Mouse (Mus musculus) intestine, embryonic 14.5 days (tissue): ENCODE results near the gene Cyp4f14. TPM values are rescaled to one million over a fixed set of nuclear protein-coding genes. Genes with fewer than 3 reads are reported as not detected.
"Not testable (repeated sequence)": the region's sequence is repeated elsewhere in the genome, so short reads cannot be mapped to it uniquely, and the experiment has no call there.

ENCODE experiments used
- ATAC-seq: fragments of 200-750 bp; cut with Nextera tagmentation; replicated peaks from 2 replicates; pipeline ENCODE4 v1.8.0; 2017; ENCODE audit warnings: low read depth, moderate number of reproducible peaks, moderate TSS enrichment, moderate library complexity; ENCODE audit not compliant: low FRiP score, low TSS enrichment
- DNase-seq: peaks from one replicate; pipeline ENCODE4 v3.0.0-alpha.2; 2018; ENCODE audit warnings: low spot score
- H3K27ac ChIP-seq: fragments of 300-500 bp; sonication (generic); 2 replicates; pipeline ENCODE4 v1.5.1; 2014; ENCODE audit warnings: low read depth, mild to moderate bottlenecking, control low read depth
- H3K27me3 ChIP-seq: fragments of 300-500 bp; sonication (generic); replicated peaks from 2 replicates; pipeline ENCODE4 v1.6.1; 2014; ENCODE audit warnings: low read length, control low read depth; ENCODE audit not compliant: control insufficient read depth, insufficient read depth
- H3K36me3 ChIP-seq: fragments of 300-500 bp; sonication (generic); 2 replicates; pipeline ENCODE4 v1.6.1; 2014; ENCODE audit warnings: low read length, control low read depth; ENCODE audit not compliant: control insufficient read depth, insufficient read depth
- H3K4me1 ChIP-seq: fragments of 300-500 bp; sonication (generic); replicated peaks from 2 replicates; pipeline ENCODE4 v1.6.1; 2014; ENCODE audit warnings: low read length, control low read depth, mixed read lengths; ENCODE audit not compliant: control insufficient read depth, insufficient read depth
- H3K4me2 ChIP-seq: fragments of 300-500 bp; sonication (generic); 2 replicates; pipeline ENCODE4 v1.6.1; 2014; ENCODE audit warnings: low read length
- H3K4me3 ChIP-seq: fragments of 300-500 bp; sonication (generic); 2 replicates; pipeline ENCODE4 v1.5.1; 2014; ENCODE audit warnings: low read depth, low read length, control low read depth, mixed read lengths
- H3K9ac ChIP-seq: fragments of 300-500 bp; sonication (generic); 2 replicates; pipeline ENCODE4 v1.6.1; 2014; ENCODE audit warnings: mild to moderate bottlenecking, low read length
- H3K9me3 ChIP-seq: fragments of 300-500 bp; sonication (generic); 2 replicates; pipeline ENCODE4 v1.6.1; 2016; ENCODE audit warnings: low read length, control low read depth; ENCODE audit not compliant: control insufficient read depth
- WGBS: fragments of 180-500 bp; shearing (Covaris S2); extraction: QIAGEN DNeasy Blood & Tissue Kit; methylation state at CpG from one replicate; pipeline ENCODE4 v1.1.7; 2014; 5-methylcytosine and 5-hydroxymethylcytosine counted together
- polyA plus RNA-seq: library from polyadenylated mRNA; unstranded; fragments of >200 nt; fragmentation: Nextera tagmentation; extraction: Ambion mirVana; gene quantifications from 2 replicates; pipeline ENCODE4 v1.2.1, GENCODE M21; 2014

Gene Cyp4f14
- polyA plus RNA-seq, 1 experiment from 2014 or later: 0.73 TPM

DNA sequence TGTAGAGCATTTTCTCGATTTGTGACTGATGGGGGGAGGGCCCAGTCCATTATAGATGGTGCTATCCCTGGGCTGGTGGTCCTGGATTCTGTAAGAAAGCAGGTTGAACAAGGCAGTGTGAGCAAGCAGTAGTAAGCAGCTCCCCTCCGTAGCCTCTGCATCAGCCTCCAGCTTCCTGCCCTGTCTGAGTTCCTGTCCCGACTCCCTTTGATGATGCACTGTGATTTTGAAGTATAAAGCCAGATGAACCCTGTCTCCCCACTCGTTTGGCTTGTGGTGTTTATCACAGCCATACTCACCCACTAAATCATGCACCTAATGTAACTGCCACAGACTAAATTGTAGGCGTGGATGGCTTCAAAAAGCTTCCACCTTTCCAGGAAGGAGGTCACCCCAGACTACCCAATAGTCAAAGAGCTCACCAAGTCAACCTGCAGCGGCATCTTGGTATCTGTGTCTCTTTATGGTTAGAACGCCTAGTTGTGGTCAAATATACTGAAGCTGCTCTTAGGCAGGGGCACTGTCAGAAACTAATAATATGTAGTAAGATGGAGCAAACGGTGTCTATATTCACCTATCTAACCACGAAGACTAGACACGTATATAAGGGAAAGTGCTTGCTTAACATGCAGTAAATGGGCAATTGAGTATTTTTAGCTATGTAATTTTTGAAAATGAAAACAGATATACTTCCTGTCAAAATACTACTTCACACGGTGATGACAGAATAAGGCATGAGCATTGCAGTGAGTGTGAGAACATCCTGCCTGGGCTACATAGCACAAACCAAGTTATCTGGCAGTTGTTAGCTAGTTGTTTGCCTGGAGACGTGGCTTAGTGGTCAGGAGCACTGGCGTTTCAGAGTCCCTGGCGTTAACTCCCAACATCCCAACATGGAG lies 36.6 kb downstream of the Cyp4f14 start:
- Histone ChIP-seq H3K9me3 (no peaks in the 10 kb centered on the region), H3K27ac (no peak overlapping the region), H3K4me2 (no peak overlapping the region), H3K9ac (no peak overlapping the region), H3K36me3 (peaks cover 52% of the 10 kb centered on the region), H3K27me3 (no peaks in the 10 kb centered on the region), H3K4me3 (no peak overlapping the region), H3K4me1 (no peaks in the 10 kb centered on the region)
- DNase-seq (no peak), ATAC-seq (no peak)
- 88% methylated on average over 14 of the region's 14 CpGs for WGBS

DNA sequence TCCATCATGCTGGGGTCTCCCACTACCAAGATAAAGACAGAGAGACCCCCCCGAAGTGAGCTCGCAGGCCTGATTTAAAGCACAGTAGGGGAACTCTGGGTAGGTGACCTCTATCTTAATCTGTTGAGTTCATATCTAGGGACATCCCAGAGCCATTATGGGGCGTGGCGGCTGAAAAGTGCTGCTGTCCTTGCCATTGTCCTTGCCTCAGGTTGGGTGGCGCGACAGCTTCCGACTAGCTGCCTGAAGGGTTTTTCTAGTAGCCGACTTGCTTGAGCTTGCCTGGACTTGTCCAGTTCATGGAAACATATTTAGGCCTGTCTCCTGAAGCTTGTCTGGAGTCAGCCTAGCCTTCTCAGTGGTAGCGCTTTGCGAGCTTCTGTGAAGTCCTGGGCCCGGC lies 38.4 kb downstream of the Cyp4f14 start:
- 84% methylated on average over 11 of the region's 11 CpGs for WGBS
- Histone ChIP-seq H3K9ac (no peak overlapping the region), H3K4me2 (peak overlapping the region; percentile 8; the same call in 1 of the 2 replicates), H3K4me1 (no peaks in the 10 kb centered on the region), H3K36me3 (peaks cover 34% of the 10 kb centered on the region), H3K27ac (no peak overlapping the region), H3K27me3 (no peaks in the 10 kb centered on the region), H3K9me3 (no peaks in the 10 kb centered on the region), H3K4me3 (no peak overlapping the region)
- no peak for ATAC-seq
- DNase-seq: no peak

GRCm38 (mm10) chr17:32877471-32878171 lies 39.5 kb downstream of the Cyp4f14 start:
- Histone ChIP-seq H3K9ac (0 out of 2 replicates have a peak overlapping the region, but pooled peaks have one; percentile 1), H3K4me2 (peak overlapping the region; percentile 34), H3K4me3 (peak overlapping the region; percentile 25), H3K4me1 (no peaks in the 10 kb centered on the region), H3K36me3 (peaks cover 22% of the 10 kb centered on the region), H3K27me3 (no peaks in the 10 kb centered on the region), H3K27ac (0 out of 2 replicates have a peak overlapping the region, but pooled peaks have one; percentile 16), H3K9me3 (no peaks in the 10 kb centered on the region)
- WGBS: 3% methylated on average over 22 of the region's 22 CpGs
- ATAC-seq (peak; percentile 78), DNase-seq (peak; percentile 68)

DNA sequence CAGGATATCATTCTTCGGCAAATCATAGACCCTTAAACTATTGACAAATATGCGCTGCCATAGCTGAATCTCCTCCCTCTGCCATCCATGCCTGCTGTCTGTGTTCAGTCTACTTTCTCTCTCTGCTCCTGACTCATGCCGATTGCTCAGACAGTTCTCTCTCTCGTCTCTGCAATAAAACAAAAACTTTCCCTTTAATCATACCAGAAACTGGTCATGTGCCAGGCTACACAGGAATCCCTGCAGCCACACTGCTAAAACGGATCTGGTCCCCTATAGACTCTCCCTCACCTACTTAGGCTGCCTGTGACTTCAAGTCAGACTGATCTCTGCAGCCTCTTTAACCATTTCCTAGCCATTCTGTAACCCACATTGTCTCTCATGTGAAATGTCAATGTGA lies 44.4 kb downstream of the Cyp4f14 start:
- Histone ChIP-seq H3K4me3 (no peak overlapping the region), H3K9me3 (no peaks in the 10 kb centered on the region), H3K27ac (no peak overlapping the region), H3K4me1 (no peaks in the 10 kb centered on the region), H3K4me2 (no peak overlapping the region), H3K9ac (no peak overlapping the region), H3K36me3 (no peaks in the 10 kb centered on the region), H3K27me3 (no peaks in the 10 kb centered on the region)
- ATAC-seq (no peak), DNase-seq (no peak)
- 67% methylated on average over 5 of the region's 5 CpGs for WGBS

DNA sequence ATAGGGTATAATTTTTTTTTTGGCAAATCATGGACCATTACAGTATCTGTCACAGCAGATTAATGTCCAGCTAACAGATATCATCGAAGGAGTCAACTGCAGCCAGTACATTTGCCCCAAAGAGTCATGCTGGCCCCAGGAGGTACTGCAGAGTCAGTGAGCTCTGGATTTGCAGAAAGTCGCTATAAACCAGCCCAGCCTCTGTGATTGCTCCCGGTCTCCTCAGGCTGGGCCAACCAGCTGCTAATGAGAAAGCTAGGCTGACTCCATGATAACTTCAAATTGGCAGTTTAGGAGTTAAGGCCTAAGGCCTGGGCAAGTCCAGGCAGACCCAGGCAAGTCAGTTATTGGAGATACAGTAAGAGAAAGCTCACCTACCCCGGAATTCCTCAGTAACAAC lies 45.1 kb downstream of the Cyp4f14 start:
- H3K27me3 ChIP-seq: no peaks in the 10 kb centered on the region
- no peaks in the 10 kb centered on the region for H3K4me1 ChIP-seq
- no peak overlapping the region for H3K4me2 ChIP-seq
- H3K27ac ChIP-seq: no peak overlapping the region
- no peaks in the 10 kb centered on the region for H3K36me3 ChIP-seq
- ATAC-seq (no peak), DNase-seq (no peak)
- WGBS: 72% methylated on average over 4 of the region's 4 CpGs
- H3K4me3 ChIP-seq: no peak overlapping the region
- H3K9ac ChIP-seq: no peak overlapping the region
- no peaks in the 10 kb centered on the region for H3K9me3 ChIP-seq

- Histone ChIP-seq H3K4me3 (no peak overlapping the region), H3K27ac (no peak overlapping the region), H3K9me3 (no peaks in the 10 kb centered on the region), H3K4me2 (no peak overlapping the region), H3K36me3 (no peaks in the 10 kb centered on the region), H3K27me3 (no peaks in the 10 kb centered on the region), H3K9ac (no peak overlapping the region), H3K4me1 (no peaks in the 10 kb centered on the region)
- no peak for ATAC-seq
- 89% methylated on average over 1 of the region's 1 CpGs for WGBS
- DNase-seq: no peak
These were observed 45.7 kb downstream of the Cyp4f14 start for GRCm38 (mm10) chr17:32871483-32871882.

GRCm38 (mm10) chr17:32867266-32867665 lies 49.9 kb downstream of the Cyp4f14 start:
- H3K9ac ChIP-seq, H3K36me3 ChIP-seq, ATAC-seq, DNase-seq, H3K27me3 ChIP-seq, H3K9me3 ChIP-seq, H3K27ac ChIP-seq, H3K4me3 ChIP-seq, H3K4me1 ChIP-seq, H3K4me2 ChIP-seq: not testable (repeated sequence)
- 52% methylated on average over 3 of the region's 7 CpGs for WGBS

- 47% methylated on average over 3 of the region's 6 CpGs for WGBS
- not testable (repeated sequence) for H3K9ac ChIP-seq, H3K9me3 ChIP-seq, H3K27ac ChIP-seq, H3K27me3 ChIP-seq, DNase-seq, ATAC-seq, H3K4me2 ChIP-seq, H3K4me3 ChIP-seq, H3K4me1 ChIP-seq, H3K36me3 ChIP-seq
These were observed 60.4 kb downstream of the Cyp4f14 start for GRCm38 (mm10) chr17:32856713-32857112.
